Mouse (Mus musculus): ENCODE measurements around the gene Ccnjl.

GRCm38 (mm10) chr11:43605859-43606258 is 77.3 kb downstream of the Ccnjl start:
- TF ChIP-seq E2F4 (IDR thresholded peaks at IDR 0.05; ENCODE audit: insufficient read depth) (no peak), POLR2A (IDR thresholded peaks at IDR 0.05; ENCODE audit: insufficient read length, low read depth) (no peak)

Data from myocyte (in vitro differentiated cells).